Mouse (Mus musculus): ENCODE data around the gene Lsm2.

DNA sequence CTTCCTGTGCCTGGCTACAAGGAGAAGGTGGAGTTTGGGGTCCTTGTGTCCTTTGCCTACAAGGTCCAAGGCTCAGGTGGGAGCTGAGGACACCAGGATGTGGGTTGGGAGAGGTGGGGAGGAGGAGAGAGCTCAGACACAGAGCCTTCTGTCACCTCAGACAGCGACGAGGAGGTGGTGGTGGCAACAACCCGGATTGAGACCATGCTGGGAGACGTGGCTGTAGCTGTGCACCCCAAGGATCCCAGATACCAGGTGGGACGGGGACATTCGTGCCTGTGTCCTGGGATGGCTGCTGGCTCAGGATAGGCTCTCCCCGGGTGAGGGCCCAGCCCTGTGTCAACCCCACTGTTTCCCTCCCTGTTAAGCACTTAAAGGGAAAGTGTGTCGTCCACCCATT is 29.8 kb downstream of the Lsm2 start:
- TF ChIP-seq CTCF (IDR thresholded peaks at IDR 0.05; ENCODE audit: borderline replicate concordance, insufficient read depth, low read length) (no peak), POLR2A (IDR thresholded peaks at IDR 0.05; ENCODE audit: low read depth, low read length) (no peak)

Data from embryonic fibroblast, embryonic 13.5 days (primary cell).